Mouse (Mus musculus): ENCODE measurements around the gene Psmb5. TPM values are rescaled to one million over a fixed set of nuclear protein-coding genes. Genes with fewer than 3 reads are reported as not detected.

The Psmb5 gene
- total RNA-seq (2021), result 100 to 1,000 TPM; 209 to 210 TPM
- long read RNA-seq, transcript Psmb5-201 (3 exons, 899 nt), result major isoform, 98 of 100 reads
- long read RNA-seq, partial matches to known transcripts, result 0 of 100 reads
- long read RNA-seq, other reads (novel, unspliced or antisense), result 2 of 100 reads

DNA sequence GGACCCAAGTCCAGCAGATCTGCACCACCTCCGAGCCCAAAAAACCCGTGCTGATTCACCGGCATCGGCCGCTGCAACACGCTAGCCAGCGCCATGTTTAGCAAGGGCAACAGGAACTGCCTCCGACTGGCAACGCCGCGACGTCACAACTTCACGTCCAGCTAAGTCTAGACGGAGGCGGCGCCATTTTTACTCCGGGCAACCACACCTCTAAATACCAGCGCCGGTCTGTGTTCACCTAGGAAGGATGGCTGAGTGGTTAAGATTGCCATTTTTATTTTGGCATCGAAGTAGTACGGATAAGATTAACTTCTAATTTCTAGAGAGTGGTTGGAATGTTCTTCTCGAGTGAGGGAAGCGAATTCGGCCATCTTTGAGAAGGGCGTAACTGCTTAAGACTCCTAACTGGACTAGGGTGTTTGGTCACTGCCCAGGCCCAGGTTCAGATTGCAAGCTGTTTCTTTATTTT lies at the start of gene Psmb5:
Psmb5 (minus strand) TSS at position 126 of the 469 bp plus-strand sequence.
- peak; percentile 84 to 93 for DNase-seq (ENCODE audit: low spot score in 2 of 2)

DNA sequence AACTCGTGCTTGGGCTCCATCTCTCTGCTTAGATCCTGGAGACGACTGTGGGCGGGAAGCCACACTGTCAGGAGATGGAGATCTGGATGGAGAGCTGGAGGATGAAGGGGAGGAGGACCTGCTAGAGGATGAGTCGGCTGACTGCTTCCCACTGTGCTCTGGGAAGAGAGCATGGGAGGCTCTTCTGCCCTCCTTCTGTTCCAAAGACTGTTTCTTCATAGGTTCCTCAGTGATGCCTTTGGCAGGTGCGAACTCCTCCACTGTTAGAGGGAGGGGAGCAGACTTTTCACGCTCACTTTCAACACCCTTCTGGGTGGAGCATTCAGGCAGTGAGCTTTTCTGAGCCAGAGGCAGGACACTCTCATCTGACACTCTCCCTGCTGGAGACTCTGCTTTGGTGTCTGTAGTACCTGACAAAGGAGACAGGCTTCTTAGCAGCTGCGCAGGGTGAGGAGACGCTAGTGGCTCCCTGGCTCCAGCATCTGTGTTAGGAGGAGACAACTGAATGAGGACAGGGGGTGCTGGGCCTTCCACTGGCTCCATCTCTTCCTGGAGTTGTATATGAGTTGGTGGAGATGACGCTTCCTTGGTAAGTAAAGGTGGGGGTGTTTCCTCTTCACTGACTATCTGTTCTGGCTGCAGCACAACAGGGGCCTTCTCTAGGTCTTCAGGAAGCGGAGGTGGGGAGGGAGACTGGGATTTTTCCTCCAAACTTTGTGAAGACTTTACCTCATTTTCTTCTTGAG lies 46.8 kb upstream of the Psmb5 start:
- no peak for DNase-seq (ENCODE audit: low spot score in 2 of 2)

GRCm38 (mm10) chr14:54660009-54660408 lies 42.2 kb upstream of the Psmb5 start:
- no peak for DNase-seq (ENCODE audit: low spot score in 2 of 2)

DNA sequence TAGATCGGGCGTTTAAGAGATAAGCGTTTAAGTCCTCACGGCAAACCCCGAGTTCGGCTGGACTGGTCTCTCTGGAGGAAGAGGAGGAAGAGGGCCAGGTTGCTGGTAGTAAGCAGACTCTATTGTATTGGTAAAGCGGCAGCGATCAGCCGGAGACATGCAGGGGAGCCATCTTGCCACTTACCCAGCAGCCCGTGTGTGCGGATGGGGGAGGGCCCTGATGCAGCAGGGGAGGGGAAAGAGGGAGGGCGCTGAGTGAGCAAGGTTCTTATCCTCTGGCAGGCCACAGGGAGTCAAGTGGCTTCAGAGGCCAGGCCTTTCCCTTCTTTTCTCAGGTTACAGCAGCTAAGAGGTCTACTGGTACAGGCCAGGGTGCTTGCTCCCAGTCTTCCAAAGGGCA lies 35.7 kb upstream of the Psmb5 start:
- DNase-seq (ENCODE audit: low spot score in 2 of 2), result peak; percentile 82 to 90

DNA sequence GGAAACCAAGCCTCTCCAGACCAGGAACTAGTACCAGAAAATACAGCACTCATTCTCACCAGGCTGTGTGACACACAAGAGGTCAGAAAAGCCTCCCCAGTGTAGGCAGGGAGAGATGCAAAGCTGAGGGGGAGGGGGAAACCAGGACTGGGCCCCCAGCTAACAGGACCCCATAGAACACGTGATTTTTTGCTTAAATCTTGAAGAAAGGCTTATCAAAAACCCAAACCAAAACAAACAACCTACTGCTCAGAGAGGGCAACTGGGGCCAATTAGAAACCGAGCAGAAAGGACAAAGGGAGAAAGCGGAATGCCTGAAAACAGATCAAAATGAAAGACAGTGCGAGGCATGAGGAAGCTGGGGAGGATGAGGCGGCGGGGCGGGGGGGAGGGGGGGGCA lies 35.0 kb upstream of the Psmb5 start:
- DNase-seq (ENCODE audit: low spot score in 2 of 2), result no peak

GRCm38 (mm10) chr14:54651556-54651955 lies 33.7 kb upstream of the Psmb5 start:
- no peak for DNase-seq (ENCODE audit: low spot score in 2 of 2)

DNA sequence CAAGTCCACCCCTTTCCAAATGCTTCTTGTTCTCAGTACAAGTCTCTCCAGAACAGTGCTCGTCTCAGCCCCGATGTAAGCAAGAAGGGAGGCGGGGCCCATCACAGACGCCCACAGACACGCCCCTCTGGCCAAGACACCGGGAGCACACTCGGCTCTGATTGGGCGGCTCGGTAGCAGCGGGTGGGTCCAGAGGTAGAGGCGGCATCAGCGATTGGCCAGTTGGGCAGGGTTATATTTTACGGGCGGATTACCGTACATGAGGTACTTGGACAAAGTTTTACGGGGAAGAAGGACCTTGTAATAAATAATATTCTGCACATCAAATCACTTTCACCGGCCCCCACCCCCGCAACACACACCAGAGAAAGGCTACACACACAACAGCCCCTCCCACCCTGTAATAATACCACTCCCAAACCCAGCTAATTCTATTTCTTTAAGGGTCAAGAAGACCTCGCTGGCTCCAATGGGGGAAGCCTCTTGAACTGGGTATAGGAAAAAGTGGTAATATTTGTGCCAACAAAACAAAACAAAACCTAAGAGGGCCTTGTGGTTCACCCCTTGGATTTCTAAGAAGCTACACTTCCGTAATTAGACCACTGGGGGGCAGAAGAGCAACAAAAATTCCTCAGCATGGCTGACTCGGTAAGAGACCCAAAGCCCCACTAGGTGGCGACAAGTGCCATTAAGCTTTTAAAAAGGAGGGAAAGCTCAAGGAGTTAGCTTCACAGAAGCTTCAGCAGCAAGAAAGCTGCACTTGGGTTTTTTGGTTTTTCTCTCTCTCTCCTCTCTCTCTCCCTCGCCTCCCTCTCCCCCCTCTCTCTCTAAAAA lies 33.0 kb upstream of the Psmb5 start:
- DNase-seq (ENCODE audit: low spot score in 2 of 2), result peak; percentile 74 to 89

- DNase-seq (ENCODE audit: low spot score in 2 of 2), result no peak
Measured at GRCm38 (mm10) chr14:54647900-54648299, 30.1 kb upstream of the Psmb5 start.

- no peak for DNase-seq (ENCODE audit: low spot score in 2 of 2)
Measured at GRCm38 (mm10) chr14:54646898-54647636, 29.2 kb upstream of the Psmb5 start.

DNA sequence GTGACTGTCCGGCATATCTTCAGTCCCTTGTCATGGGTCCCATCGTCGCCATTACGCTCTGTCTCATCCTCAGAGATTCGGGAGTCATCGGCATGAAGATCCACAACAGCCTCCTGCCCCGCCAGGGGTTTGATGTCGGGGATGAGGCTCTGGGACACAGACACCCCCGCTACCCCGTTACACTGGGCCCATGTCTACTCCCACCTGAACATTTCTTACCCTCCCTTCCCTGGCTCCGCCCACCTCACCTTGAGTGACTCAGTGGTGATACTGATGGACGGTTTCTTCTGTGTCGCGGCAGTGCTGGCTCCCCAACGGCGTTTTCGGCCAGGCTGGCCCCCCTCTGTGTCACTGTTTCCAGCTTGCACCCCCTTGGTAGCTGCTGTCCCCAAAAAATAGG lies 28.6 kb upstream of the Psmb5 start:
- no peak for DNase-seq (ENCODE audit: low spot score in 2 of 2)

- DNase-seq (ENCODE audit: low spot score in 2 of 2), result no peak
Measured at GRCm38 (mm10) chr14:54644294-54644693, 26.5 kb upstream of the Psmb5 start.

DNA sequence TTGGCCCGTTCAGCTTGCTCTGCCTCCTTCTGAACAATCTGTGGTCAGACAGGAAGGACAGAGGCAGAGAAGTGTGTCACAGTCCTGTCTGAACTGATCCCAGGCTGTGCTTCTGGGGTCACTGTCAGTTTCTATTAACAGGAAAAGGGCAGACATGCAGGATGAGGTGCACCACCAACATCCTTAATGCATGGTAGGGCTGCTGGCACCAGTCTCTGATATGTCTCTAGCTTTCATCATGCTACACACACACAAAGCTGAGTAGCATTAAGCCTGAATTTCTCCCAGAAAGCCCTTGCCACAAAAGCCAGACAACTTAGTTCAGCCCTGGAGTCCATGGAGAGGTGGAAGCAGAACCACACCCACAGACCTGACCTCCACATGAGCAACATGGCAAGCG lies 25.2 kb upstream of the Psmb5 start:
- no peak for DNase-seq (ENCODE audit: low spot score in 2 of 2)

- no peak for DNase-seq (ENCODE audit: low spot score in 2 of 2)
Measured at GRCm38 (mm10) chr14:54642224-54642944, 24.6 kb upstream of the Psmb5 start.

DNA sequence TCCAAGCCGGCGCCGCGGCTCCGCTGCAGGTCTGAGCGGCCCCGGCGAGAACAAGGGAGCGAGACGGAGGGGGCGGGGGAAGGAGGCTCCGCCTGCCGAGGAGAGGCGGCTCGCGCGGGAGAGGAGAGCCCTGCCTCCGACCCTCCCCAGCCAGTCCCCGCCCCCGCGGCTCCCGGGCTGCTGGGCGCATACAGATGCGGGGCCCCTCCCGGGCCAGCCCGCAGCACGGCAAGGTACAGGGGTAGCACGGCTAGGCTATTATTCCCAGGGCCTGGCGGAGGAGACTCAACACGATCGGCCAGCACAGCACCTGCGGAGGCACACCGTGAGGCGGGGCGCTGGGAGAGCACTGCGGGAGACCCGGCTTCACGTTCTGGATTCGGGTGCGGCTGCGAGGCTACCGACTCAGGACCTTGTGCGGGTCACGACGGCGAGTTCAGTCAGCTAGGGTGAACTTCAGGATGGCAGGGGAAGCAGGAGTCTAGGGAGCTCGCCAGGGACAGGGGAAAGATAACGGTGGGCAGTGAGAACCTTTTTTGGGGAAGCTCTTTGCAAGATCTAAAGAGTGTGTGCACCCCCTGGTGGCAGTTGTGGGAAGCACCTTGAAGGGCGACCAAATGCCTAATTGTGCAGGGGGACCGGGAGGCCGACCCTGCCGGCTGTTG lies 23.6 kb upstream of the Psmb5 start, which contains the start of gene Cdh24:
Cdh24 (minus strand) TSS at position 60 of the 665 bp plus-strand sequence.
- peak; percentile 86 to 90 for DNase-seq (ENCODE audit: low spot score in 2 of 2)

- no peak for DNase-seq (ENCODE audit: low spot score in 2 of 2)
Measured at GRCm38 (mm10) chr14:54640946-54641304, 23.1 kb upstream of the Psmb5 start, which contains the start of gene Gm17606. Gene Gm17606, plus strand, starts transcription at chr14:54640952.

- no peak for DNase-seq (ENCODE audit: low spot score in 2 of 2)
Measured at GRCm38 (mm10) chr14:54640121-54640520, 22.3 kb upstream of the Psmb5 start.

- DNase-seq (ENCODE audit: low spot score in 2 of 2), result peak in 1 of 2 experiments; percentile 50
Measured at GRCm38 (mm10) chr14:54638210-54638609, 20.4 kb upstream of the Psmb5 start.

- peak in 1 of 2 experiments; percentile 60 for DNase-seq (ENCODE audit: low spot score in 2 of 2)
Measured at GRCm38 (mm10) chr14:54636954-54637353, 19.1 kb upstream of the Psmb5 start.

DNA sequence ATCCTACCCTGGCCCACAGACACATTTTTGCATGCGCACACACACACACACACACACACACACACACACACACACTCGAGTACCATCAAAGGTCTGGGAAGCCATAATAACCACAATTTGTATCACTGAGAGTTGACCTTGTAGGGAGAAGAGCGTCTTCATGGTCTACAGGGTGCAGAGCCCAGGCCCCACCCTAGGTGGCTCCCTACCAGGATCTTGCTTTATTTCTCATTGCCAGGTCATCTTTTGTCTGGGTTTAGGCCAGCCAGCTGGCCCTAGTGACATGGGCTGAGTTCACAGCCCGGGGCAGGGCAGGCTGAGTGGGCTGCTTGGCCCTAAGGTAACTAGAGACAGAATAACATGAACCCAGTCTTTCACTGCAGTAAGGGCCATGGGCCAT lies 16.4 kb upstream of the Psmb5 start:
- no peak for DNase-seq (ENCODE audit: low spot score in 2 of 2)

DNA sequence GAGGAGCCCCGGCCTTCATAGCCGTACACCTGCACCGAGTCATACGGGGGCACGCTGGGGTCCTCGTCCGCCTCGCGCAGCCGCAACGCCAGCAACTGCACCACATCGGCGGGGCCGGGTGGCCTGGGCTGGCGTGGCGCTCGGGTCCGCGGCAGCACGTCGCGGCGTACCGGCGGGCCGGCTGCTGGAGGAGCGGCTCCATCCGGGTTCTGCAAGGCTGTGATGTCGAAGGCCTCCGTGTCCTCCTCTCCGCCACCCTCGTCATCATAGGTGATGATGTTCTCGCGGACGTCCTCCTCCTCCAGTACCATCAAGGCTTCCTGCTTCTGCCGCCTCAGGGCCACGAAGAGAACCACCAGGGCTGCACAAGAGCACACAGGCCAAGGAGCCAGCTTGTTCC lies 14.4 kb upstream of the Psmb5 start:
- DNase-seq (ENCODE audit: low spot score in 2 of 2), result no peak
